In genomic region chr14:9492228-9492627, GRCm38 (mm10) we compare ENCODE assay signal across 27 mouse cellular contexts.
"Had no signal": no experiment of that assay in that cellular context is flagged by ENCODE, and none has a peak within 500 bp of the region (broad histone marks: within the 10 kb centered on the region; RNA-seq: fewer than 3 reads in every experiment).

No protein-coding gene starts in this region.

- H3K27me3 ChIP-seq: embryonic facial prominence, embryonic 12.5 days; embryonic facial prominence, embryonic 13.5 days; forebrain, embryonic 12.5 days; forebrain, embryonic 13.5 days; forebrain, embryonic 15.5 days had no signal

- H3K9ac ChIP-seq: embryonic facial prominence, embryonic 12.5 days; embryonic facial prominence, embryonic 13.5 days; embryonic facial prominence, embryonic 15.5 days; forebrain, embryonic 12.5 days; forebrain, embryonic 13.5 days; forebrain, embryonic 15.5 days; forebrain, postnatal 0 days had no signal

- DNase-seq: cerebellum, adult 8-10 months; cerebellum, adult 9-10 months; cerebellum, adult 9-11 months; cerebellum, postnatal 10 days; cerebellum, postnatal 14 days; cerebellum, postnatal 25 days; cerebellum, postnatal 36 days; embryo, embryonic 11 days; forebrain, postnatal 0 days; gastrocnemius, adult 2 months; gastrocnemius, postnatal 10 days; gastrocnemius, postnatal 14 days; gastrocnemius, postnatal 25 days; gastrocnemius, postnatal 36 days; heart, adult 18-20 months; heart, adult 2 months had no signal

- H3K4me2 ChIP-seq: embryonic facial prominence, embryonic 12.5 days; embryonic facial prominence, embryonic 13.5 days; embryonic facial prominence, embryonic 15.5 days; forebrain, embryonic 12.5 days; forebrain, embryonic 13.5 days; forebrain, embryonic 15.5 days had no signal

- H3K27ac ChIP-seq: embryonic facial prominence, embryonic 10.5 days; embryonic facial prominence, embryonic 12.5 days; embryonic facial prominence, embryonic 13.5 days; embryonic facial prominence, embryonic 15.5 days; forebrain, embryonic 10.5 days; forebrain, embryonic 12.5 days; forebrain, embryonic 13.5 days; forebrain, embryonic 15.5 days; gastrocnemius, adult 2 months; heart, adult 2 months had no signal

- H3K4me1 ChIP-seq: embryonic facial prominence, embryonic 10.5 days; embryonic facial prominence, embryonic 12.5 days; embryonic facial prominence, embryonic 13.5 days; embryonic facial prominence, embryonic 15.5 days; forebrain, embryonic 10.5 days; forebrain, embryonic 12.5 days; forebrain, embryonic 13.5 days; forebrain, embryonic 15.5 days had no signal

- H3K9me3 ChIP-seq: embryonic facial prominence, embryonic 10.5 days; embryonic facial prominence, embryonic 12.5 days; embryonic facial prominence, embryonic 13.5 days; embryonic facial prominence, embryonic 15.5 days; forebrain, embryonic 10.5 days; forebrain, embryonic 12.5 days; forebrain, embryonic 13.5 days; forebrain, embryonic 15.5 days had no signal

- ATAC-seq: forebrain, embryonic 13.5 days; forebrain, embryonic 14.5 days; forebrain, embryonic 15.5 days; forebrain, embryonic 16.5 days; forebrain, postnatal 0 days had no signal

- H3K4me3 ChIP-seq: embryonic facial prominence, embryonic 10.5 days; embryonic facial prominence, embryonic 12.5 days; embryonic facial prominence, embryonic 13.5 days; embryonic facial prominence, embryonic 15.5 days; erythroblast, embryonic 14.5 days; forebrain, embryonic 10.5 days; forebrain, embryonic 12.5 days; forebrain, embryonic 13.5 days; forebrain, embryonic 15.5 days; gastrocnemius, adult 2 months; heart, adult 2 months had no signal

- H3K36me3 ChIP-seq: embryonic facial prominence, embryonic 10.5 days; embryonic facial prominence, embryonic 12.5 days; embryonic facial prominence, embryonic 13.5 days; embryonic facial prominence, embryonic 15.5 days; forebrain, embryonic 10.5 days; forebrain, embryonic 12.5 days; forebrain, embryonic 15.5 days had no signal
